Mouse (Mus musculus): ENCODE measurements around the gene Mcm3ap.
A peak's percentile ranks its signal among the peaks of the same experiment; 100 is the strongest.

Mcm3ap gene

GRCm38 (mm10) chr10:76468203-76469162 is at the start of gene Mcm3ap, which contains the start of gene Ybey:
TSS of gene Mcm3ap (plus strand) at chr10:76468927.
TSS of gene Ybey (minus strand) at chr10:76469114.
- peak; percentile 89 for DNase-seq (ENCODE audit: extremely low read depth, insufficient read length, low spot score)

GRCm38 (mm10) chr10:76425674-76426073 is 43.1 kb upstream of the Mcm3ap start:
- no peak for DNase-seq (ENCODE audit: extremely low read depth, insufficient read length, low spot score)

DNA sequence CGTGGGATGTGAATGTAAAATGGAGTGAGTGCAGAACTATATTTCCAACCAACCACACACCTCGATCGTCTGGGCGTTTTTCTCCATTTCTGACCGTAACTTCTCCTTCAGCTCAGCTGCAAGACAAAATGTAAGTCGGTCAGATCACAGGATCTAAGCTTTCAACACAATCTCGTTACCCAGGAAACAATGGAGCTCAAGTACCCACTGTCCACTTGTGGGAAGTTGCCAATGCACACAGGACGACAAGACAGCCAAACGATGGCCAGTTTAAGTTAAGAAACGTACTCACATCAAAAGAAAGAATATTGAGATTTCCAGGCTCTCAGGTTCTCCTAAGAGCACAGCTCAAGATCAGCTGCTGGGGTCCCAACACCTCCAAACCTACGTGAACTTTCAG is 34.8 kb upstream of the Mcm3ap start:
- DNase-seq (ENCODE audit: extremely low read depth, insufficient read length, low spot score) = no peak

GRCm38 (mm10) chr10:76439107-76439890 is 29.4 kb upstream of the Mcm3ap start:
- no peak for DNase-seq (ENCODE audit: extremely low read depth, insufficient read length, low spot score)

DNA sequence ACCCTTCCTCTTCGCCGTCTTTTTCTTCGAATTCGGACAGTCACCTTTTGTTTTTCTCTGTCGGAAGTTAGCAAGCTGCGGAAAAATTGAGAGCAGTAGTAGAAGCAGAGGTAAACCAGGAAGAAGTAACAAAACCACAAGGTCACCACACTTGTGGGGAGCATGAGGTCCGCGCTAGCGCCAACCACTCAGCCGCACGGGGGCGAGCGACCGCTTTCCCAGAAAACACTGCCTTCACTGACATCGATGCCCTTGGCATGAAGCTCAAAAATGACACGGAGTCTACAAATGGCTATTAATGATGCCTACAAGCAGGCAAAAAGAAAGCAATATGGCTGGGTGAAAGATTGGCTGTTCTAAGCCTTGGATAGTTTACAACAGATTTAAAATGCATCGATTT is 28.4 kb upstream of the Mcm3ap start, which contains the start of gene AC141477.1:
AC141477.1 (minus strand) TSS at position 164 of the 400 bp plus-strand sequence.
- DNase-seq (ENCODE audit: extremely low read depth, insufficient read length, low spot score) = no peak

DNA sequence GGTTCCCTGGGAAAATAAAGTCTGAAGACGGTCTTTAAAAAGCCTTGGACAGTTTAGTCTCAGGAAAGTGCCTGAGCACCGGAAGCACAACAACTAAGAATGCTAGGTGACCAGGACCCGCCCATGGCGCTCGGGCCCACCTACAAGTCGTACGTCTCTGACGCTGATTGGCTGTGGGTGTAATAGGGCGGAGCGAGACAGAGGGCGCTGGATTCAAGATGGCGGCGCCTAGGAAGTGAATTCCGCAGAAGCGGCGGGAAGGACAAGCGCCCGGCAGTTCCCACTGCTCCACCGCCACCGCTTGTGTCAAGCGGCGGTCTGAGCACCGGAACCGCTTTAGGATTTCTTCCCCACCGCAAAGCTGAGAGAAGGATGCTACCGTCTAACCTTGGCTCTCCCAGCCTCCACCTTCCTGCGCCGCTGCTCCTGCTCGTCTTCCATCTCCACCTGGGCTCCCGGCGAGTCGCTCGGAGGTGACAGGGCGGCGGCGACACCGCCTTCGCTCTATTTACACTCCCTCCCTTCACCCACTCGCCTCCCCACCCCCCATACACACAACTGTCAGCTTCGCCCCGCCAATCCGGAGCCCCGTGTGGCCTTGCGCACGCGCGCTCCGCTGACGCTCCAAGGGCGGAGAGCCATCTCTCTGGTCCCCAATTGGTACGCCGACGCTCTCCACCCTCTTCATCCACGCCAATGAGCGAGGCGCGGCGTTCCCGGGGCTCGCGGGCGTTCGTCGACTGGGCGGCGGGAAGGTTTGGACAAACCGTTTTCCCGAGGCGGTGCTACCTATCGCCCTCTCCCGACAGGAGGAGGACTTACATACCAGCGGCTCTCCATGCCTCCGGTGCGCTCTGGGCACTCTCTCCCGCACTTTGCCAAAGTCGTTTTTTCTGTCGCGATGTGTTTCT is 26.3 kb upstream of the Mcm3ap start, which contains the start of gene Pcnt:
Pcnt (minus strand) TSS at position 609 of the 911 bp plus-strand sequence.
- peak; percentile 99 for DNase-seq (ENCODE audit: extremely low read depth, insufficient read length, low spot score)

GRCm38 (mm10) chr10:76445996-76446681 is 22.6 kb upstream of the Mcm3ap start:
- no peak for DNase-seq (ENCODE audit: extremely low read depth, insufficient read length, low spot score)

DNA sequence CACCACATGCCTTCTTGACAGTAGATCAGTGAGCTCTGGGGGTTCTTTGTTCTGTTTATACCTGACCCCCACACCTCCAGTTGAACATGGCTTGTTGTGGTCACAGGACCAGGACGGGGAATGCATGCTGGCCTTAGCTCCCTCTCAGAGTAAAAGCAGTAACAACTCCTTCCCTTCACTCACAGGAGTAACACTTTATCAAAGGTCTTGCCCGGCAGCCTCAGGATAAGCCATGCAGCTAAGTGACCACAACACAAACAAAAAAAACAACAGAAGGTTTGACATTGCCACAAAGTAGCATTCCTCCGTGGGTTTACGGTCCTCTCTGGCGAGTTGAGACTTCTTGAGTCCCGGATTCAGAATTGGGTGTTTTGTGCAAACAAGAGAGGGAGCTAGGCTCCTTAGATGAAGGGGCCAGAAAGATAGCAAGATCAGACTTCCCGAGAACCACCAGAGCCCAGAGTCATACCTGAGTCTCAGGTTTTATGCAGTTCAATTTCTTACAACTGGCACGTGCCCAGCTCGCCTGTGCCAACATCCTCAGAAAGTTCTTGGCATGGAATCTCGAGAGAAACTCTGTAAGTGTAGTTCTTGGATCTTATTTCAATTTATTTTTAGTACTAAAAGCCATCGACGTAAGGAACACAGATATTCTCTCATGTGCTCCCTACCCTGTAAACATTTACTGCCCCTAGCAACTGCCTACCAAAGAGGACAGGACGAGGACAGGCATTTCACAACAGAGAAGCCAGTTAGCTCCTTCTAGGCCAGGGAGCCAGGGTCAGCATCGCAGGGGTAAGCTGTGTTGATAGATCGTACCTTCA is 21.1 kb upstream of the Mcm3ap start:
- DNase-seq (ENCODE audit: extremely low read depth, insufficient read length, low spot score) = no peak

GRCm38 (mm10) chr10:76448851-76449250 is 19.9 kb upstream of the Mcm3ap start, which contains the start of gene 2610028H24Rik:
TSS of gene 2610028H24Rik (plus strand) at chr10:76449081.
- DNase-seq (ENCODE audit: extremely low read depth, insufficient read length, low spot score) = no peak

DNA sequence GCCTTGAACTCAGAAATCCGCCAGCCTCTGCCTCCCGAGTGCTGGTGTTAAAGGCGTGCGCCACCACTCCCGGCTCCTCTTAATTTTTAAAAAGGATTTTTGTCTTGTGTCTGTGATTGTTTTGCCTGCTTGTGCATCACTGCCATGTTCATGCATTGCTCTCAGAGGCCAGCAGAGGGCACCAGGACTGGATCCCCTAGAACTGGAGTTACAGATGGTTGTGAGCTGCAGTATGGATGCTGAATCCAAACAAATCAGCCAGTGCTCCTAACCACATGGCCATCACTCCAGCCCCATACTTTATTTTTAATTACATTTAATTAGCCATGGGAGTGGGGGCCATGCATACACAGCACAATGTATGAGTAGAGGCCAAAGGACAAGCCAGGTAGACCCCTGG is 13.4 kb upstream of the Mcm3ap start:
- DNase-seq (ENCODE audit: extremely low read depth, insufficient read length, low spot score) = no peak

GRCm38 (mm10) chr10:76461255-76461654 is 7.5 kb upstream of the Mcm3ap start:
- DNase-seq (ENCODE audit: extremely low read depth, insufficient read length, low spot score) = no peak

DNA sequence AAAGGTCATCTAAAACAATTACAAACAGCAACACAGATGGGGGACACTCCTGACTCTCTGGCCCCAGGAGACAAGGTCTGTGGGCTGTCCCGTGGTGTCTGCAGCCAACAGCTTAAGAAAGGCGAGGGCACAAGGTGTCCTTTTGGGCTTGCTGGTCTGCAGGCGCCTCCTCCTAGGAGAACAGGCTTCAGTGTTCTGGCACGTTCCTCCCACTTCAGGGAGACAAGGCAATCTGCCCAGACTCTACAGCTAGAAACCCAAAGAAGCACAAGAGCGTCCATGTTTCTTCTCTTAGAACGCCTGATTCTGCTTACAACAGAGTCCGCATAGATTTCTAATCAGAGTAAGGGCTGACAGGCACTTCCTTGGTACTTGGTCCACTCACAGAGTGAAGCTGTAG is 6.4 kb upstream of the Mcm3ap start:
- no peak for DNase-seq (ENCODE audit: extremely low read depth, insufficient read length, low spot score)

DNA sequence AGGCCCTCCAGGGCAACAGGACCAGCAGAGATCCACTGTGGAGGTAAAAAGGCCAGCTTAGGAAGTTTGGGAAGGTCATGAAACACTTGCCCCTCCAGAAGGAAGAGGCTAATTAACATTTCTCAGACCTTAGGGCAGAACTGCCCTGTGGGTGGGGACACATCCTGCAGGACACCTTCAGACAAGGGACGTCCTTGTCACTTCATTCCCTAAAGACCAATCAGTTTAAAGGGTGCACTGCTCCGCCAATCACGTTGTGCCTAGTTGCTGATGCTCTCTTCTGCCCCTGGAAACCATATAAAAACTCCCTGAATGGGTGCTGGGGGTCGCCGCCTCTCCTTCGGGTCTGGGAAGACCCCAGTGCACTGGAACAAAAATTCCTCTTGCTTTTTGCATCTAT is 6.0 kb upstream of the Mcm3ap start:
- DNase-seq (ENCODE audit: extremely low read depth, insufficient read length, low spot score) = no peak

DNA sequence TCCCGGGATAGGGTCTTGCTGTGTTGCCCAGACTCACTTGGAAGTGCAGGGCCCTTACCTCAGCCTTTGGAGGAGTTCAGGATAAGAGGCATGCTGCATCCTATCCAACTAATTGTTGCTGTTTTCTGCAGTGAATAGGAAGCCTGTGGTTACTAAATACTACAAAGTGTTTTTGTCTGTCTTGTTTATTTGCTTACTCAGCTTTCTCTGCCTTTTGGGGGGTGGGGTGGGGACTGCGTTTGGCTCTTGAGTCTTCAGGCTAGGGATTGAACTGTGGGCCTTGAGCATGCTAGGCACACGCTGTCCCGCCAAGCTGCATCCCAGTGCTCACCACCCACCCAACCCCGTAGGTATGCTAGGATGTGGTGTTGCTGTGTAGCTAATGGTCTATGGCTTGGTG is 5.0 kb downstream of the Mcm3ap start:
- DNase-seq (ENCODE audit: extremely low read depth, insufficient read length, low spot score) = no peak

- DNase-seq (ENCODE audit: extremely low read depth, insufficient read length, low spot score) = no peak
These were observed 12.1 kb downstream of the Mcm3ap start for GRCm38 (mm10) chr10:76480851-76481250.

GRCm38 (mm10) chr10:76481480-76481879 is 12.8 kb downstream of the Mcm3ap start:
- DNase-seq (ENCODE audit: extremely low read depth, insufficient read length, low spot score) = no peak

DNA sequence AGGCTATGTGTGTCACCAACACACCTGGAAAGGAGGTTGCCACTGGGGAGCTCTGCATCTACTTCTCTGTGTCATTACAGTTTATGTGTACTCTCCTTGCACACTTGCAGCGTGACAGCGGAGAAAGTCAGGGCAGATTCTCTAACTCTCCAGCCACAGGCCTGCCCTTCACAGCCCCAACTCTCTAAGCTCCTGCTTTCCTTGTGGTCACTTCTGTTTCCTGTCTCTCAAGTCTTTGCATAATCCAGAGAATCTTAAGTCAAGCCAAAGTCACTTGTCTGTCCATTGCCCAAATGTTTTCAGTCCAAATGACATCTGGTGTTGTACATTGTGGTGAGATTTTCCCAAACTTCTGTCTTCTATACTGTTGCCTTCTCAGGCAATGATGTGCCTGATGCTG is 17.6 kb downstream of the Mcm3ap start:
- no peak for DNase-seq (ENCODE audit: extremely low read depth, insufficient read length, low spot score)

GRCm38 (mm10) chr10:76488265-76488664 is 19.5 kb downstream of the Mcm3ap start:
- no peak for DNase-seq (ENCODE audit: extremely low read depth, insufficient read length, low spot score)

DNA sequence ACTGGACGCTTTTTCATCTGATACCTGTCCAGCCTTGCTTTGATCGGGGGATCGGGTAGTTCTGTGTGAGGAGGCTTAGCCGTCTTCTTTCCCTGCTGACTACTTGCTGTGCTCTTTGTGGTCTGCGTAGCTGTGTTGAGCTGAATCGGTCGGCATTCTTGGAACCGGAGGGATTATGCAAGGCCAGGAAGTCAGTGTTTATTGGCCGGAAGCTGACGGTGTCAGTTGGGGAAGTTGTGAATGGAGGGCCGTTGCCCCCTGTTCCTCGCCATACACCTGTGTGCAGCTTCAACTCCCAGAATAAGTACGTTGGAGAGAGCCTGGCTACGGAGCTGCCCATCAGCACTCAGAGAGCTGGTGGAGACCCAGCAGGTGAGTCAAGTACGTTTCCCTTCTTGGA is 20.5 kb downstream of the Mcm3ap start:
- DNase-seq (ENCODE audit: extremely low read depth, insufficient read length, low spot score) = no peak
